20 mouse cellular contexts compared by ENCODE assay signal in genomic region chr8:117011366-117011765, GRCm38 (mm10). TPM values are rescaled to one million over a fixed set of nuclear protein-coding genes. Genes with fewer than 3 reads are reported as not detected.
DNase-seq lines count a peak whose midpoint lies in the region; ATAC-seq and TF ChIP-seq lines count a peak whose summit lies in the region.
"Had no signal": no experiment of that assay in that cellular context is flagged by ENCODE, and none has a peak within 500 bp of the region (broad histone marks: within the 10 kb centered on the region; RNA-seq: fewer than 3 reads in every experiment).

No protein-coding gene starts in this region.

- no peaks in the 10 kb centered on the region for H3K27me3 ChIP-seq in midbrain, embryonic 11.5 days (ENCODE audit: control insufficient read depth, insufficient read depth, low read length)
- no peaks in the 10 kb centered on the region for H3K27me3 ChIP-seq in midbrain, embryonic 14.5 days (ENCODE audit: control insufficient read depth, insufficient read depth, low read length)
- peaks cover 13% of the 10 kb centered on the region for H3K27me3 ChIP-seq in CH12.LX (replicated peaks)
- H3K27me3 ChIP-seq: embryonic facial prominence, embryonic 12.5 days; forebrain, embryonic 13.5 days; forebrain, embryonic 15.5 days had no signal

- no peaks in the 10 kb centered on the region for H3K9me3 ChIP-seq in midbrain, embryonic 11.5 days (ENCODE audit: control insufficient read depth, low read length)
- H3K9me3 ChIP-seq in midbrain, embryonic 14.5 days (ENCODE audit: control insufficient read depth, low read length), result no peaks in the 10 kb centered on the region
- H3K9me3 ChIP-seq in CH12.LX (replicated peaks; ENCODE audit: low read length), result no peaks in the 10 kb centered on the region
- H3K9me3 ChIP-seq: embryonic facial prominence, embryonic 12.5 days; forebrain, embryonic 15.5 days had no signal

- TF ChIP-seq POLR2A in CH12.LX (IDR thresholded peaks at IDR 0.05; ENCODE audit: low read depth, low read length), result no peak

- no peaks in the 10 kb centered on the region for H3K36me3 ChIP-seq in midbrain, embryonic 11.5 days (ENCODE audit: control insufficient read depth, insufficient read depth, low read length)
- no peaks in the 10 kb centered on the region for H3K36me3 ChIP-seq in midbrain, embryonic 14.5 days (ENCODE audit: control insufficient read depth, insufficient read depth, low read length)
- no peaks in the 10 kb centered on the region for H3K36me3 ChIP-seq in CH12.LX (replicated peaks in 1 of 2; ENCODE audit: control insufficient read depth in 1 of 2, insufficient read depth in 1 of 2, low read length in 1 of 2)
- H3K36me3 ChIP-seq: embryonic facial prominence, embryonic 12.5 days; forebrain, embryonic 15.5 days had no signal

- in situ Hi-C loops in CH12.LX (cut with MboI; ENCODE audit: low pct_ligation_motif_present, low pct_unique_long_range_greater_than_20kb, low sequenced_read_pairs), result no loop called here

- peak; percentile 65 for DNase-seq in midbrain, embryonic 11.5 days (ENCODE audit: low spot score, missing footprints)
- DNase-seq in midbrain, embryonic 14.5 days, result no peak
- DNase-seq in spleen, postnatal 36 days (ENCODE audit: low spot score in 2 of 2), result peak; percentile 51 to 56
- DNase-seq in spleen, postnatal 4 days (ENCODE audit: low spot score in 2 of 2), result no peak
- DNase-seq in CH12.LX (ENCODE audit: extremely low read depth), result no peak
- no peak for DNase-seq in kidney, postnatal 10 days
- DNase-seq: adrenal gland, postnatal 10 days; adrenal gland, postnatal 25 days; cerebellum, adult 11 months; cerebellum, adult 18-20 months; cerebellum, adult 8-10 months; cerebellum, adult 9-11 months; cerebellum, postnatal 14 days; cerebellum, postnatal 36 days; embryo, embryonic 11 days; forebrain, postnatal 0 days had no signal

- no peak for ATAC-seq in midbrain, embryonic 11.5 days (ENCODE audit: low FRiP score)
- no peak for ATAC-seq in midbrain, embryonic 14.5 days (ENCODE audit: low FRiP score, low TSS enrichment)
- ATAC-seq: CD4-positive, CD25-positive, alpha-beta regulatory T cell, adult 4 months; forebrain, embryonic 13.5 days; forebrain, embryonic 15.5 days; forebrain, postnatal 0 days had no signal

- no peak overlapping the region for H3K27ac ChIP-seq in midbrain, embryonic 11.5 days (ENCODE audit: low read depth, low read length)
- no peak overlapping the region for H3K27ac ChIP-seq in midbrain, embryonic 14.5 days (replicated peaks; ENCODE audit: low read depth, low read length)
- H3K27ac ChIP-seq in CH12.LX (ENCODE audit: insufficient read depth, low read depth), result no peak overlapping the region
- H3K27ac ChIP-seq: embryonic facial prominence, embryonic 12.5 days; forebrain, embryonic 13.5 days; forebrain, embryonic 15.5 days had no signal

- H3K4me1 ChIP-seq in midbrain, embryonic 11.5 days (ENCODE audit: control insufficient read depth, insufficient read depth, low read length), result no peaks in the 10 kb centered on the region
- H3K4me1 ChIP-seq in midbrain, embryonic 14.5 days (ENCODE audit: control insufficient read depth, insufficient read depth, low read length), result no peaks in the 10 kb centered on the region
- peaks cover 5 to 8% of the 10 kb centered on the region in 2 experiments; a peak in 3 of 4 replicates for H3K4me1 ChIP-seq in CH12.LX (ENCODE audit: control insufficient read depth in 1 of 2, insufficient read depth in 2 of 2)
- H3K4me1 ChIP-seq: embryonic facial prominence, embryonic 12.5 days; forebrain, embryonic 13.5 days; forebrain, embryonic 15.5 days had no signal

- H3K4me2 ChIP-seq in midbrain, embryonic 11.5 days, result no peak overlapping the region
- no peak overlapping the region for H3K4me2 ChIP-seq in midbrain, embryonic 14.5 days (ENCODE audit: low read length)
- peak overlapping the region; percentile 66; the same call in 1 of the 2 replicates for H3K4me2 ChIP-seq in CH12.LX (ENCODE audit: insufficient read depth, low read depth, poor library complexity, severe bottlenecking)
- H3K4me2 ChIP-seq: embryonic facial prominence, embryonic 12.5 days; forebrain, embryonic 13.5 days; forebrain, embryonic 15.5 days had no signal

- no peak for TF ChIP-seq RAD21 in CH12.LX (IDR thresholded peaks at IDR 0.05; ENCODE audit: low read depth, low read length)

- TF ChIP-seq EP300 in CH12.LX (IDR thresholded peaks at IDR 0.05; ENCODE audit: low read length), result no peak

- 83% methylated on average over 9 of the region's 9 CpGs for WGBS in midbrain, embryonic 11.5 days
- 86% methylated on average over 9 of the region's 9 CpGs for WGBS in midbrain, embryonic 14.5 days

- dilution Hi-C loops in CH12.LX (cut with MboI; ENCODE audit: extremely low pct_ligation_motif_present, extremely low pct_unique_long_range_greater_than_20kb, low sequenced_read_pairs), result no loop called here

- H3K79me2 ChIP-seq in CH12.LX (replicated peaks; ENCODE audit: control insufficient read depth, extremely low read depth, insufficient read depth, poor library complexity, severe bottlenecking), result no peaks in the 10 kb centered on the region

- H3K4me3 ChIP-seq in midbrain, embryonic 11.5 days (ENCODE audit: low read depth, low read length), result no peak overlapping the region
- no peak overlapping the region for H3K4me3 ChIP-seq in midbrain, embryonic 14.5 days (replicated peaks; ENCODE audit: low read depth, low read length)
- peak overlapping the region in 1 of 3 experiments; percentile 33 for H3K4me3 ChIP-seq in CH12.LX (replicated peaks in 1 of 3; ENCODE audit: low read depth in 2 of 3, low read length in 2 of 3, poor library complexity in 1 of 3)
- H3K4me3 ChIP-seq: embryonic facial prominence, embryonic 12.5 days; forebrain, embryonic 13.5 days; forebrain, embryonic 15.5 days had no signal

- no peak overlapping the region for H3K9ac ChIP-seq in midbrain, embryonic 11.5 days (ENCODE audit: low read length)
- H3K9ac ChIP-seq in midbrain, embryonic 14.5 days (replicated peaks; ENCODE audit: low read length), result no peak overlapping the region
- no peak overlapping the region for H3K9ac ChIP-seq in CH12.LX (ENCODE audit: insufficient read depth, low read depth)
- H3K9ac ChIP-seq: embryonic facial prominence, embryonic 12.5 days; forebrain, embryonic 13.5 days; forebrain, embryonic 15.5 days; forebrain, postnatal 0 days had no signal

- TF ChIP-seq CTCF in CH12.LX (conservative IDR thresholded peaks at IDR 0.05 in 1 of 2, IDR thresholded peaks at IDR 0.05 in 1 of 2; ENCODE audit: low read depth in 2 of 2, low read length in 2 of 2), result no peak

TF ChIP-seq in CH12.LX, 34 proteins besides CTCF, POLR2A, EP300 and RAD21:
- TF ChIP-seq KAT2A (IDR thresholded peaks at IDR 0.05; ENCODE audit: insufficient replicate concordance, low read length), result no peak
- no peak for TF ChIP-seq MXI1 (IDR thresholded peaks at IDR 0.05; ENCODE audit: low read depth, low read length)
- no peak for TF ChIP-seq POLR2AphosphoS2 (IDR thresholded peaks at IDR 0.05; ENCODE audit: low read depth, low read length)
- no peak for TF ChIP-seq MAX (IDR thresholded peaks at IDR 0.05; ENCODE audit: low read length)
- no peak for TF ChIP-seq RCOR1 (conservative IDR thresholded peaks at IDR 0.05; ENCODE audit: low read depth, low read length)
- no peak for TF ChIP-seq TBP (conservative IDR thresholded peaks at IDR 0.05; ENCODE audit: low read depth, low read length)
- TF ChIP-seq ZC3H11A (IDR thresholded peaks at IDR 0.05; ENCODE audit: low read depth, low read length), result no peak
- TF ChIP-seq BHLHE40 (IDR thresholded peaks at IDR 0.05; ENCODE audit: low read depth, low read length), result peak; percentile 48; the same call in 1 of the 2 replicates
- peak; percentile 21; the same call in 1 of the 2 replicates for TF ChIP-seq USF1 (IDR thresholded peaks at IDR 0.05; ENCODE audit: low read depth, low read length)

RNA-seq across cellular contexts. Expression of gene Gcsh, which starts 18.0 kb away (rescaled TPM):
- polyA plus RNA-seq in midbrain, embryonic 11.5 days (2014; fragmentation: Nextera tagmentation; extraction: Ambion mirVana), result 146 and 158 TPM in 2 replicates
- polyA plus RNA-seq in midbrain, embryonic 14.5 days (2014; fragmentation: Nextera tagmentation; extraction: Ambion mirVana), result 82.2 and 87.5 TPM in 2 replicates
- total RNA-seq in CH12.LX (2012; rRNA removed), result 31.5 and 45.7 TPM in 2 replicates
- total RNA-seq in CH12.LX (2014; rRNA removed), result 66.4 and 74.6 TPM in 2 replicates
- 91.7 and 108 TPM in 2 replicates for polyA plus RNA-seq in CH12.LX (2012; ENCODE audit: insufficient read length, low read depth)

RNA-seq across cellular contexts. Expression of gene 1700030J22Rik, which starts 32.6 kb away (rescaled TPM):
- polyA plus RNA-seq in midbrain, embryonic 11.5 days (2014; fragmentation: Nextera tagmentation; extraction: Ambion mirVana), result 2.7 and 3.8 TPM in 2 replicates
- polyA plus RNA-seq in midbrain, embryonic 14.5 days (2014; fragmentation: Nextera tagmentation; extraction: Ambion mirVana), result 5.6 and 6.3 TPM in 2 replicates
- 0.21 and 0.25 TPM in 2 replicates for total RNA-seq in CH12.LX (2012; rRNA removed)
- total RNA-seq in CH12.LX (2014; rRNA removed), result 0.35 TPM in 1 of 2 replicates, not detected in the other
- polyA plus RNA-seq in CH12.LX (2012; ENCODE audit: insufficient read length, low read depth), result 0.46 and 0.64 TPM in 2 replicates
- polyA plus RNA-seq: CD4-positive, CD25-positive, alpha-beta regulatory T cell, adult 4 months had no signal

Comparison
In these comparisons a context has a peak if more than half of its experiments do, and no peak if none do; other contexts are left out.
1. DNase-seq: peak in midbrain, embryonic 11.5 days (single experiment) and spleen, postnatal 36 days (2 of 2); none in midbrain, embryonic 14.5 days (single experiment), spleen, postnatal 4 days (0 of 2), CH12.LX (single experiment) and kidney, postnatal 10 days (single experiment).